In the genomic region with DNA sequence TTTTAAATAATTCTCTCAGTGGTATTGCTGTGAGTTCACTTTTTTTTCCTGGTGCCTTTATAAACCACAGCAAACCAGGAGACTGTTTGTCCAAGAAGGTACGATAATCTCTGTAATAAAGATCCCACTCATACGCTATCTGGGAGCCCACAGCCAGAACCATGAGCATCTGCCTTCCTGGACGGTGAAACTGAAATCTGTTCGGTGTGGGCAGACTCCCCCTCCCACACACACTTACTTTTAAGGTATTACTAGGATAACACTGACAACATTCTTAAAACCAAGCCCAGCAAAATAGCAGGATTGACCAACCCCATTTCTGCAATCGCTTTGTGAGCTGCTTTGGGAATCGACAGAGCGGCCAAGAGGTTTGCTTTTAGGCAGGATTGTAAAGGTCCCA, we compare ENCODE assay signal across 14 mouse cellular contexts.
"Had no signal": no experiment of that assay in that cellular context is flagged by ENCODE, and none has a peak within 500 bp of the region (broad histone marks: within the 10 kb centered on the region; RNA-seq: fewer than 3 reads in every experiment).

No protein-coding gene starts in this region.

- DNase-seq: kidney, adult 18-20 months; kidney, adult 9 months; kidney, postnatal 14 days; kidney, postnatal 4 days; liver, embryonic 13.5 days; lung, adult 2 months; lung, postnatal 14 days; lung, postnatal 4 days; right cerebral cortex, postnatal 4 days; thymus, postnatal 25 days had no signal

- ATAC-seq: inflammation-experienced regulatory T-cells, adult 6 months; intestine, embryonic 16.5 days; midbrain, embryonic 13.5 days; midbrain, embryonic 16.5 days had no signal
